Mouse (Mus musculus): ENCODE results near the gene Catsperz.

GRCm38 (mm10) chr19:6909507-6910289 lies 15.5 kb downstream of the Catsperz start, which contains the start of the genes Trmt112 and Prdx5:
- TF ChIP-seq POLR2A (IDR thresholded peaks at IDR 0.05; ENCODE audit: control insufficient read depth, extremely low read depth, insufficient read depth, low read length, poor library complexity) (peak; percentile 85; the same call in 1 of the 2 replicates), CTCF (IDR thresholded peaks at IDR 0.05; ENCODE audit: borderline replicate concordance, control insufficient read depth, extremely low read depth, insufficient read depth, low read length, poor library complexity) (no peak; the same call in 1 of the 2 replicates)
